Mouse (Mus musculus) neural tube, embryonic 14.5 days (tissue): ENCODE data around the gene Luzp1. TPM values are rescaled to one million over a fixed set of nuclear protein-coding genes. Genes with fewer than 3 reads are reported as not detected.

ENCODE experiments used
- ATAC-seq: fragments of 200-750 bp; cut with Nextera tagmentation; 2 replicates; pipeline ENCODE4 v1.8.0; 2017; ENCODE audit warnings: low read depth, mild to moderate bottlenecking, moderate TSS enrichment, moderate library complexity
- H3K27ac ChIP-seq: fragments of 300-500 bp; sonication (generic); 2 replicates; pipeline ENCODE4 v1.5.1; 2014; ENCODE audit warnings: low read depth, mild to moderate bottlenecking, control low read depth, low read length, moderate library complexity, mixed read lengths
- H3K27me3 ChIP-seq: fragments of 300-500 bp; sonication (generic); 2 replicates; pipeline ENCODE4 v1.6.1; 2014; ENCODE audit warnings: low read length; ENCODE audit not compliant: control insufficient read depth, insufficient read depth
- H3K36me3 ChIP-seq: fragments of 300-500 bp; sonication (generic); 2 replicates; pipeline ENCODE4 v1.6.1; 2014; ENCODE audit warnings: low read length, mixed read lengths; ENCODE audit not compliant: control insufficient read depth, insufficient read depth
- H3K4me1 ChIP-seq: fragments of 300-500 bp; sonication (generic); 2 replicates; pipeline ENCODE4 v1.6.1; 2014; ENCODE audit warnings: low read length; ENCODE audit not compliant: control insufficient read depth, insufficient read depth
- H3K4me2 ChIP-seq: fragments of 300-500 bp; sonication (generic); 2 replicates; pipeline ENCODE4 v1.6.1; 2014; ENCODE audit warnings: mild to moderate bottlenecking, low read depth, low read length, control low read depth
- H3K4me3 ChIP-seq: fragments of 300-500 bp; sonication (generic); 2 replicates; pipeline ENCODE4 v1.5.1; 2014; ENCODE audit warnings: low read depth, low read length, control low read depth, mixed read lengths
- H3K9ac ChIP-seq: fragments of 300-500 bp; sonication (generic); replicated peaks from 2 replicates; pipeline ENCODE4 v1.6.1; 2014; ENCODE audit warnings: low read depth, mild to moderate bottlenecking, control low read depth, low read length, mixed read lengths
- H3K9me3 ChIP-seq: fragments of 300-500 bp; sonication (generic); 2 replicates; pipeline ENCODE4 v1.6.1; 2016; ENCODE audit warnings: low read length; ENCODE audit not compliant: control insufficient read depth
- WGBS: fragments of 180-500 bp; shearing (Covaris S2); extraction: QIAGEN DNeasy Blood & Tissue Kit; methylation state at CpG from one replicate; pipeline ENCODE4 v1.1.7; 2014; 5-methylcytosine and 5-hydroxymethylcytosine counted together
- polyA plus RNA-seq: library from polyadenylated mRNA; unstranded; fragments of >200 nt; fragmentation: Nextera tagmentation; extraction: Ambion mirVana; gene quantifications from 2 replicates; pipeline ENCODE4 v1.2.1, GENCODE M21; 2014

Luzp1 gene
- polyA plus RNA-seq, 1 experiment from 2014 or later: 56.8 TPM

DNA sequence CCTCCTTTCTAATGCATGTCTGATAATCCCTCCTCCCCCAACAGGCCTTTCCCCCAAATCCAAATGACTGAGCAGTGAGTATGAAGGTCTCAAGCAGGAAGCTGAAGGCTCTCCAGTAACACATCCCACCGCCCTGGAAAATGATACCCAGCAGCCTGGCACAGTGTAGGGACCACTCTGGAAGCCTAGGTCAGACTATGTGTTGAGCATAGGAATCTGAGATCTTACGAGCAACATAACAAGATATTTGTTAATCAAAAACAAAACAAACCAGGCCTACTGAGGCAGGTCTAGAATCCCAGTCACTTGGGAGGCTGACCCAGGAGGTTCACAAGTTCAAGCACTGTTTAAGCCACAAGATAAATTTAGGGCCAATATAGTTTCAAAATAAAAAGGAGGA lies 131.0 kb downstream of the Luzp1 start:
- Histone ChIP-seq H3K27me3 (peaks cover 3% of the 10 kb centered on the region; the same call in 1 of the 2 replicates), H3K36me3 (no peaks in the 10 kb centered on the region), H3K9me3 (no peaks in the 10 kb centered on the region), H3K27ac (no peak overlapping the region), H3K4me2 (peak overlapping the region; percentile 85), H3K9ac (no peak overlapping the region), H3K4me1 (peaks cover 10% of the 10 kb centered on the region), H3K4me3 (peak overlapping the region; percentile 97)
- WGBS: 93% methylated on average over 2 of the region's 2 CpGs
- no peak for ATAC-seq

DNA sequence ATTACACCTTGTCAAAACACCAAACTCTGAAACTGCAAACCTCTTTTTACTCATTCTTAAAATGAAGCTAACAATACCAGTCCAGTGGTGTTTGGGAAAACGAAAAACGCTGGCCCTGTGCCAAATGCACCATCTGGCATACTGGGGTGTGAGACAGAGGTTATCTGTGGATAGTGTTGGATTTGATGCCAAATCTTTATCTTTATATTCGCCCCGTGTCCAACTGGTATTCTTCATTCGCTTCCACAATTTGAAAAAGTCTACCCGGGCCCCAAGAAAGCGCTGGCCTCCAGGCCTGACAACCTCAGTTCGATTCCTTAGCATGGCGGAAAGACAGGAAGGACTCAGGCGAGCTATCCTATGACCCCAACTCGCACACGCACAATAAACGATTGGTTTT lies 131.9 kb downstream of the Luzp1 start:
- Histone ChIP-seq H3K4me3 (peak overlapping the region; percentile 97), H3K9ac (peak overlapping the region; percentile 96), H3K4me1 (peaks cover 10% of the 10 kb centered on the region), H3K4me2 (peak overlapping the region; percentile 85), H3K27ac (peak overlapping the region; percentile 94), H3K9me3 (no peaks in the 10 kb centered on the region), H3K27me3 (peaks cover 3% of the 10 kb centered on the region; the same call in 1 of the 2 replicates), H3K36me3 (no peaks in the 10 kb centered on the region)
- ATAC-seq: no peak
- under 1% methylated on average over 13 of the region's 13 CpGs for WGBS

DNA sequence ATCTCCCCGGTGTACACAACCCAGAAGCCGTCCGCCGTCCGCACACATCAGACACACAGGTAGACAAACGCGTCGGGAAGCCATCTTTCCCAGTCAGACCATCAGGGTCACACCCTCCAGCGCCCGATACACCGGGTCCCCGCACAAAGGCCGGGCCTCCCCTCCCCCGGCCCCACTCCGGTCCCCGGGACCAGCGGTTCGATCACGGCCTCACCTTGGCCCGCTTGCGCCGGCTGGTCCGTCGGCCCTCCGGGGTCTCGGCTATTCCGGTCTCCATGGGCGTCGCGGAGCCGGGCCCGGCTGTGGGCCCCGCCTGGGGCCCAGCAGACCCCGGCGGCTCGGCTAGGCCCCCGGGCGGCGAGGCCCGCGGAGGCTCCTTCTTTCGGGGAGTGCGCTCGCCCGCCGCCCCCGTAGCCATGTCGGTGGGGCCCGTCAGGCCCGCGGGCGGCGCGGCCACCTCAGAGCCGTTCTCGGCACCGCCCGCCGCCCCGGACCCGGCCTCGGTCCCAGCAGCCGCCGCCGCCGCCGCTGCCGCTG lies 132.5 kb downstream of the Luzp1 start:
- peaks cover 3% of the 10 kb centered on the region; the same call in 1 of the 2 replicates for H3K27me3 ChIP-seq
- no peaks in the 10 kb centered on the region for H3K9me3 ChIP-seq
- peak overlapping the region; percentile 94 for H3K27ac ChIP-seq
- peak overlapping the region; percentile 96 for H3K9ac ChIP-seq
- H3K4me1 ChIP-seq: peaks cover 10% of the 10 kb centered on the region
- H3K4me2 ChIP-seq: peak overlapping the region; percentile 85
- peak; percentile 62 for ATAC-seq
- no peaks in the 10 kb centered on the region for H3K36me3 ChIP-seq
- WGBS: under 1% methylated on average over 58 of the region's 68 CpGs
- peak overlapping the region; percentile 97 for H3K4me3 ChIP-seq

DNA sequence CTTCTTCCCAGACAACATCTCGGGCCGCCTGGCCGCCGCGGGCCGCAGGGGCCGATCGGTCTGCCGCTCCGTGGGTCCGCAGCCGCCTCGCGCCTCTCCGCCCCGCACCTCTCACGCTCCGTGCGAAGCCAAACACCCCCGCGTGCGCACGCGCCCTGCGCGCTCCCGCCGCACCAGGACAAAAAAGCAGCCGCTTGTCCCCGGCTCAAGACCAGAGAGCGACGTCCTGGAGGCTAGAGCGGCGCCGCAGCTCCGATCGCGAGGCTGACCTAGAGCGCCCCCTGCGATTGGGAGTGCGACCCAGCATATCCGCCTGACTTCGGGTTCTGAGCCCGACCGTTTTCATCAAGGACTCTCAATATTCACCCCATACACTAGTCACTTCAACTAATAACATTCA lies 133.0 kb downstream of the Luzp1 start, which contains the start of gene Kdm1a:
Kdm1a (minus strand) TSS at position 156 of the 400 bp plus-strand sequence.
- ATAC-seq: peak; percentile 90
- peaks cover 10% of the 10 kb centered on the region for H3K4me1 ChIP-seq
- no peaks in the 10 kb centered on the region for H3K9me3 ChIP-seq
- H3K4me3 ChIP-seq: peak within 1 kb of the TSS; percentile 97
- under 1% methylated on average over 44 of the region's 45 CpGs for WGBS
- peak within 1 kb of the TSS; percentile 94 for H3K27ac ChIP-seq
- H3K4me2 ChIP-seq: peak within 1 kb of the TSS; percentile 85
- H3K9ac ChIP-seq: peak within 1 kb of the TSS; percentile 96
- no peaks in the 10 kb centered on the region for H3K36me3 ChIP-seq
- H3K27me3 ChIP-seq: peaks cover 3% of the 10 kb centered on the region; the same call in 1 of the 2 replicates

Other genes starting within 250 kb of the Luzp1 start
- 0.71 and 1.7 TPM in 2 replicates for gene Tcea3, start 222.0 kb upstream of the Luzp1 start, polyA plus RNA-seq
- gene Zfp46, start 185.1 kb upstream of the Luzp1 start, polyA plus RNA-seq: 51.3 and 51.8 TPM in 2 replicates
- 167 and 173 TPM in 2 replicates for gene Hnrnpr, start 158.8 kb upstream of the Luzp1 start, polyA plus RNA-seq
- 2.5 and 2.6 TPM in 2 replicates for gene Htr1d, start 46.2 kb upstream of the Luzp1 start, polyA plus RNA-seq
- gene 6030445D17Rik, start 7.5 kb upstream of the Luzp1 start, polyA plus RNA-seq: 0.45 and 0.50 TPM in 2 replicates
- gene Kdm1a, start 133.0 kb downstream of the Luzp1 start, polyA plus RNA-seq: 83.6 and 91.2 TPM in 2 replicates
- not detected in 2 replicates for gene Tex46, start 140.7 kb downstream of the Luzp1 start, polyA plus RNA-seq
- gene Lactbl1, start 152.9 kb downstream of the Luzp1 start, polyA plus RNA-seq: 0.09 TPM in 1 of 2 replicates, not detected in the other